Mouse (Mus musculus) gastrocnemius, postnatal 14 days (tissue): Measurements from ENCODE around the gene Scaper. TPM values are rescaled to one million over a fixed set of nuclear protein-coding genes. Genes with fewer than 3 reads are reported as not detected.

ENCODE experiments used
- total RNA-seq, 2 experiments: library from RNA; stranded (reverse); gene quantifications; 2 replicates each; pipeline ENCODE4 v1.2.3; 2021

Scaper gene
- total RNA-seq, 2 experiments from 2014 or later, result 6.6 to 6.9 TPM

Other genes with a start within 250 kb of the Scaper start
- gene 4930563M21Rik, start 72.4 kb upstream of the Scaper start, total RNA-seq, result not detected
- 10 to 100 TPM; 21.1 to 26.4 TPM for gene Rcn2, start 103.7 kb upstream of the Scaper start, total RNA-seq
- 1 to 10 TPM; 1.3 to 1.8 TPM for gene Pstpip1, start 151.8 kb upstream of the Scaper start, total RNA-seq
- 100 to 1,000 TPM; 131 to 147 TPM for gene Tspan3, start 227.4 kb upstream of the Scaper start, total RNA-seq